Mouse (Mus musculus) CD4-positive naive resting alpha-beta T cell, adult 76 days (primary cell): ENCODE results near the gene Dock3. TPM values are rescaled to one million over a fixed set of nuclear protein-coding genes. Genes with fewer than 3 reads are reported as not detected.

Source experiments
- total RNA-seq: library from RNA; stranded (reverse); gene quantifications from one replicate; pipeline ENCODE4 v1.2.4, GENCODE M21; 2023

Gene Dock3
- not detected for total RNA-seq

GRCm38 (mm10) chr9:107231539-107232139, at the start of gene Dock3:
Gene Dock3, minus strand, starts transcription at chr9:107231909.

GRCm38 (mm10) chr9:106891829-106892551, 339.7 kb downstream of the Dock3 start, which contains the start of gene Manf:
Gene Manf, minus strand, starts transcription at chr9:106891979.

GRCm38 (mm10) chr9:106886828-106887702, 344.6 kb downstream of the Dock3 start, which contains the start of gene Rbm15b:
Gene Rbm15b, minus strand, starts transcription at chr9:106887428.

Other genes starting within 250 kb of the Dock3 start
- gene Mapkapk3, start 58.0 kb upstream of the Dock3 start, total RNA-seq, result 52.7 TPM
- 22.7 TPM for gene Cish, start 64.1 kb upstream of the Dock3 start, total RNA-seq
- 7.8 TPM for gene Hemk1, start 106.4 kb upstream of the Dock3 start, total RNA-seq
- gene 6430571L13Rik, start 108.7 kb upstream of the Dock3 start, total RNA-seq, result 0.41 TPM
- 0.70 TPM for gene Cacna2d2, start 167.7 kb upstream of the Dock3 start, total RNA-seq